Mouse (Mus musculus) liver, postnatal 0 days (tissue): ENCODE measurements around the gene Catsper4.
A peak's percentile ranks its signal among the peaks of the same experiment; 100 is the strongest.

Experiments
- CTCF ChIP-seq: sonication (generic); IDR thresholded peaks from 2 replicates; pipeline ENCODE4 v1.5.1; 2016; ENCODE audit warnings: antibody characterized with exemption, low read depth
- EP300 ChIP-seq: IDR thresholded peaks from 2 replicates; pipeline ENCODE4 v1.6.1; 2016; ENCODE audit warnings: antibody characterized with exemption, low read depth, mild to moderate bottlenecking

DNA sequence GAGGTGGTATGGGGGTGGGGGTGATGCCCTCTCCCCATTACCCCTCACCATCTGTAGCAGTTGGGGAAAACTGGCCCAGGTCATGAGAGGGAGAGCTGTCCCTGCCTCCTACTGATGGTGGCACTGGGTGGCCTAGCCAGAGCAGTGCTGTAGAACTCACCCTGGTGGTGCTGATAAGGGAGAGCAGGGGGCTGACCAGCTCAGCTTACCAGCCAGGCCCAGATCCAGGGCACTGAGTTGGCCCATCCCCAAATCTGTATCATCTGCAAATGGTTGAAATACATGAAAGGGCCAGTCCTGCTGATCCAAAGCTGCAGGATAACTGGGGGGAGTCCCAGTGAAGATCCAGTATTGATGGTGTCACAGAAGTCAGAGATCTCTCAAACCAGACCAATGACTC lies 45.4 kb downstream of the Catsper4 start:
- peak; percentile 56 for TF ChIP-seq CTCF
- no peak for TF ChIP-seq EP300
